Mouse (Mus musculus): ENCODE data around the gene Med12. TPM values are rescaled to one million over a fixed set of nuclear protein-coding genes. Genes with fewer than 3 reads are reported as not detected.
A peak's percentile ranks its signal among the peaks of the same experiment; 100 is the strongest.

Gene Med12
- 37.7 and 39.0 TPM in 2 replicates for polyA plus RNA-seq (2016; fragmentation: Nextera tagmentation; extraction: Ambion mirVana)

DNA sequence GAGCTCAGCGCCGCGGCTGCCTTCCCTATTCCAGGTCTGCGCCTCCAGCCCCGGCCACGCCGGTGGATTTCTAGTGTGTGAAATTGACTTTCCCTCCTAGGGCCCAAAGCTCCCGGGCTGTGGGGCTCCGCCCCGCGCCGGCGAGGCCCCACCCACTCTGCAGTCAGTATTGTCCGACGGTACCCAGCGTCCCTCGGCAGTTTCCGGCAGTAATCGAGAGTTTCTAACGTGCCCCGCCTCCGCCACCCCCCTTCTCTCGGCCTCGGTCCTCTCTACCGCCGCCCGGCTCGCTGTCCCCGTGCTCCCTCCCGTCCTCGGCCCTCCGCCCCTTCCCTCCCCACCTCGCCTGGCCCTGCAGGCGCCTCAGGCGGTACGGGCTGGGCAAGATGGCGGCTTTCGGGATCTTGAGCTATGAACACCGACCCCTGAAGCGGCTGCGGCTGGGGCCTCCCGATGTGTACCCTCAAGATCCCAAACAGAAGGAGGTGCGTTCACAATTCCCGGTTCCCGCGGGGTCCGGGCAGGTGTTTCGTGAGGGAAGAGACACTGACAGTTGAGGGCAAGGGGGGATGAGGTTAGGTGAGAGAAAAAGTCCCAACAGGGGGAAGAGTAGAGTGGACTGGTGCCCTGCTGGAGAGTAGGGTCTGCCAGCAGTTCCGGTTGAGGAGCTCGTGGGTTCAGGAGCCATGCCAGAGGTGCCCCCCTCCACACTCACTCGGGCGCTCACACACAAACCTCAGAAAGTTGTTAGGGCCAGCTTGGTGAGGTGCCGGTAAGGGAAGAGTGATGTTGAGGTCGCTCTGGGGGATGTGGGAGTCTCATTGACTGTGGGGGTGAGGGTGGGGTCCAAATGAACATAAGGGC, at the start of gene Med12:
TSS of gene Med12 (plus strand) at position 156 of the 864 bp plus-strand sequence.
- peak within 1 kb of the TSS; percentile 89 for H3K27ac ChIP-seq (replicated peaks)
- H3K36me3 ChIP-seq (replicated peaks), result peaks cover 34% of the 10 kb centered on the region
- 20% methylated on average over 54 of the region's 54 CpGs for WGBS
- H3K4me3 ChIP-seq, result peak within 1 kb of the TSS; percentile 65
- no peaks in the 10 kb centered on the region for H3K9me3 ChIP-seq
- peaks cover 14% of the 10 kb centered on the region; the same call in 1 of the 2 replicates for H3K4me1 ChIP-seq
- peaks cover 55% of the 10 kb centered on the region for H3K27me3 ChIP-seq (replicated peaks; ENCODE audit: low read depth, poor library complexity, severe bottlenecking)
- DNase-seq (ENCODE audit: low spot score), result peak; percentile 92

GRCm38 (mm10) chrX:101245011-101245410, 28.8 kb upstream of the Med12 start:
- Histone ChIP-seq H3K27me3 (replicated peaks; ENCODE audit: low read depth, poor library complexity, severe bottlenecking) (peaks cover 42% of the 10 kb centered on the region), H3K9me3 (no peaks in the 10 kb centered on the region), H3K4me3 (no peak overlapping the region), H3K36me3 (replicated peaks) (no peaks in the 10 kb centered on the region), H3K27ac (replicated peaks) (no peak overlapping the region), H3K4me1 (no peaks in the 10 kb centered on the region)
- no peak for DNase-seq (ENCODE audit: low spot score)
- 32% methylated on average over 1 of the region's 1 CpGs for WGBS

DNA sequence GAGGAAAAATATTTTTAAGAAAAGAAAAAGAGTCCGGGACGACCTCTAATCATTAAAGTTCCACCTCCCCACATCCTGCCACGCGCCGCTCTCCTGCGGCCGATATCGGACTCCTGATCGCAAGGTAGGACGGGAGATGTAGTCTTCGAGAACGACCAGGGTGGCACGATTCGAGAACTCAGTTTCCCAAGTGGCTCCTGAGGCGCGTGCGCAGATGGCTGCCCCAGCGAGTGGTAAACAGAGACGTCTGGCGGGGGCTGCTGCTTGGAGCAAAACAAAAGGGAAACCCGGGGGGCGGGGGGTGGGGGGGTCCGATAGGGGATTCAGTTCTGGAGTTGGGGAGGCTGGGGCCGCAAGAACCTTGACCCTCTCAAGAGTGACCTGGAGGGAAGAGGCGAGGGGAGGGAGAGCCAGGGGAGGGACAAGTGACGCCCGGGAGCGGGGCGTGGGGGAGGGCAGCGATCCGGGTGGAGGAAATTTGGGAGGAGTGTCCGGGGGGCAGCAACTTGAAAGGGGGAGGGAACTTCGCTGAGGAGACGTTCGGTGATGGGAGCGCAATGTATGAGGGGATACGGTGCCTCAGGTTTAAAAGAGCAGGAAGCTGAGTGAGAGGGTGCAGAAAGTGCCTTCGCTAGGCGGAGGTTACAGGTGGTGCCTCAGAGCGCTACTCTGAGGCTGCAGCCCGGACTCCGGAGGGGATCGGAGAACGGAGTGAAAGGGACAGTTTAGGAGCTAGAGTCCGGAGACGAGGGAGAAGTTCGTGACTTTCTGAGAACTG, 19.7 kb upstream of the Med12 start, which contains the start of gene Foxo4:
TSS of gene Foxo4 (plus strand) at position 577 of the 778 bp plus-strand sequence.
- peaks cover 15% of the 10 kb centered on the region for H3K36me3 ChIP-seq (replicated peaks)
- peak within 1 kb of the TSS; percentile 85 for H3K27ac ChIP-seq (replicated peaks)
- WGBS, result 22% methylated on average over 47 of the region's 47 CpGs
- peaks cover 20% of the 10 kb centered on the region for H3K4me1 ChIP-seq
- H3K4me3 ChIP-seq, result peak within 1 kb of the TSS; percentile 66
- DNase-seq (ENCODE audit: low spot score), result peak; percentile 89
- peaks cover 35% of the 10 kb centered on the region for H3K27me3 ChIP-seq (replicated peaks; ENCODE audit: low read depth, poor library complexity, severe bottlenecking)
- H3K9me3 ChIP-seq, result no peaks in the 10 kb centered on the region

GRCm38 (mm10) chrX:101254740-101255139, 19.1 kb upstream of the Med12 start:
- Histone ChIP-seq H3K27ac (replicated peaks) (peak overlapping the region; percentile 85), H3K36me3 (replicated peaks) (peaks cover 15% of the 10 kb centered on the region), H3K4me3 (peak overlapping the region; percentile 66), H3K4me1 (peaks cover 26% of the 10 kb centered on the region), H3K27me3 (replicated peaks; ENCODE audit: low read depth, poor library complexity, severe bottlenecking) (peaks cover 40% of the 10 kb centered on the region), H3K9me3 (no peaks in the 10 kb centered on the region)
- 6% methylated on average over 26 of the region's 26 CpGs for WGBS
- DNase-seq (ENCODE audit: low spot score), result peak; percentile 31

GRCm38 (mm10) chrX:101256603-101257002, 17.2 kb upstream of the Med12 start:
- Histone ChIP-seq H3K36me3 (replicated peaks) (peaks cover 15% of the 10 kb centered on the region), H3K27ac (replicated peaks) (no peak overlapping the region), H3K9me3 (no peaks in the 10 kb centered on the region), H3K4me1 (peaks cover 42% of the 10 kb centered on the region), H3K27me3 (replicated peaks; ENCODE audit: low read depth, poor library complexity, severe bottlenecking) (peaks cover 52% of the 10 kb centered on the region), H3K4me3 (no peak overlapping the region)
- 87% methylated on average over 13 of the region's 13 CpGs for WGBS
- DNase-seq (ENCODE audit: low spot score), result peak; percentile 14

GRCm38 (mm10) chrX:101260441-101261325, 13.1 kb upstream of the Med12 start:
- peak; percentile 82 for DNase-seq (ENCODE audit: low spot score)
- no peaks in the 10 kb centered on the region for H3K9me3 ChIP-seq
- H3K27me3 ChIP-seq (replicated peaks; ENCODE audit: low read depth, poor library complexity, severe bottlenecking), result peaks cover 66% of the 10 kb centered on the region
- H3K27ac ChIP-seq (replicated peaks), result peak overlapping the region; percentile 86
- WGBS, result 11% methylated on average over 13 of the region's 13 CpGs
- peaks cover 15% of the 10 kb centered on the region for H3K36me3 ChIP-seq (replicated peaks)
- H3K4me3 ChIP-seq, result peak overlapping the region; percentile 26; the same call in 1 of the 2 replicates
- peaks cover 53% of the 10 kb centered on the region for H3K4me1 ChIP-seq

DNA sequence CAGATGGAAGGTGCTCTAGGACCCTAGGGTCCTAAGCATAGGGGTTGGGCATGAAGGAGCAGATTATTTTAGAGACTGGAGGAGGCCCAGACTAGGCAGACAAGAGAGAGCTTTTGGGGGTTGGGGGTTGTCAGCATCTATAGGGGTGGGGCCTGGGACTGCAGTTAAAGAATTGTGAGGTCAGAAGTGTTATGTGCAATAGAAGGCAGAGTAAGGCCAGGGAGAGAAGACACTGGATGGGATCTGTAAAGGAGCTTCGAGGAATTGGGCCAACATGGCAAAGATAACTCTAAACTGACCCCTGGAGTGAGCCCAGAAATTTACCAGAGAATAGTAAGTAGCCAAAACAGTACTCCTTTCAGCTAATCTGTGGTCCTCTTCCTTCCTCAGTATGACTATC, 9.9 kb upstream of the Med12 start, which contains the start of gene Gm614:
TSS of gene Gm614 (minus strand) at position 101 of the 400 bp plus-strand sequence.
- no peaks in the 10 kb centered on the region for H3K9me3 ChIP-seq
- no peak for DNase-seq (ENCODE audit: low spot score)
- H3K27ac ChIP-seq (replicated peaks), result no peak within 1 kb of the TSS; the same call in 1 of the 2 replicates
- peaks cover 45% of the 10 kb centered on the region for H3K4me1 ChIP-seq
- peaks cover 71% of the 10 kb centered on the region for H3K27me3 ChIP-seq (replicated peaks; ENCODE audit: low read depth, poor library complexity, severe bottlenecking)
- H3K36me3 ChIP-seq (replicated peaks), result peaks cover 1% of the 10 kb centered on the region
- no peak within 1 kb of the TSS for H3K4me3 ChIP-seq
- WGBS, result 100% methylated on average over 1 of the region's 1 CpGs

DNA sequence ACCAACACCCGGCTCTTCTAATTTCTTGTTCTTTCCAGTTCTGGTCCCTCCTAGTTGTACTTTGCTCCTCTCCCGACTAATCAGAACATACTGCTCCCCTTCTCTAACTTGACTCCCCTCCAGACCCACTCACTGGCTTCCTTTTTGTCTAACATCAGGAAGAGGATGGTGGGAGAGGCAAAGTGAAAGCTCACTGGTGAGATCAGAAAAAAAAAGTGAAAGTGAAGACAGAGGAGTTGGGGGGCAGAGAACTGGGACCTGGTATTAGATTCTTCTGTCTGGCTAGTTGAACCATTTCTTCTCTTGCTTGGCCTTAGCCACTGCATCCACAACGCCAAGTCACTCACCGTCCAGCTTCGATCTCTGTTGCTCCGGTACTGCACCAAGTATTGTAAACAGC, 7.2 kb upstream of the Med12 start:
- Histone ChIP-seq H3K4me3 (no peak overlapping the region), H3K27me3 (replicated peaks; ENCODE audit: low read depth, poor library complexity, severe bottlenecking) (peaks cover 59% of the 10 kb centered on the region), H3K9me3 (no peaks in the 10 kb centered on the region), H3K36me3 (replicated peaks) (no peaks in the 10 kb centered on the region), H3K27ac (replicated peaks) (no peak overlapping the region), H3K4me1 (peaks cover 22% of the 10 kb centered on the region)
- no peak for DNase-seq (ENCODE audit: low spot score)
- 95% methylated on average over 6 of the region's 6 CpGs for WGBS

DNA sequence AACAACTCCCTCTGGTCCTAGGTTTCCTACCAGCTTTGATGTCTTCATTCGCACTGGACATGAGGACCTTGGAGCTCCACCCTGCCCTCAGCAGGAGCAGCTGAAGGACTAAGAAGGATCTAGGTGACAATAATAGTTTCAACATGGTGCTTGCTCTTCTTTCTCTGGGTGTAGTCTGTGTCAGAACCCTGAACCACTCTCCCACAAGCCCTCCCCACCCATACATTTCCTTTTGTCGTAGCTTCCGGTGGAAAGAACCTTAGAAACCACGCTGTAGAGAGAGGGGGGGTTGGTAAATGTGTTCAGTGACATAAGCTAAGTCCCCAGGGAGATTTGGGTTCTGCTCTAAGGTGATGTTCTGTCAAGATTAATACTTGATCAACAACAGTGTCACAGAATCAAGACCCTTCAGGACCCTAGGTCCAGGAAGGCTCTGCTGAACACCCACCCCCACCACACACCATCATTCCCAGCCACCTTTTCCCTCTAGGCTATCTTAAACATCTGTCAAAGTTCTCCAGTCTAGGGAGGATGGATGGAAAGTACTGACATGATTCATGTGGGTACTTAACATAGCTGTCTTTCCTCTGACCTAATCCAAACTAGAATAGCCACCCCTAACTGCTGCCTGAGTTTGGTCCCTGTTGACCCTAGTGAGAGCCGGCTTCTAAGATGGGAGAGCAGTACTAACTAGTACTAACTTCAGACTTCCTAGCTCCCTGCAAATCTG, 5.6 kb upstream of the Med12 start, which contains the start of gene Il2rg:
TSS of gene Il2rg (minus strand) at position 231 of the 730 bp plus-strand sequence.
- Histone ChIP-seq H3K27me3 (replicated peaks; ENCODE audit: low read depth, poor library complexity, severe bottlenecking) (peaks cover 67% of the 10 kb centered on the region), H3K4me3 (no peak within 1 kb of the TSS), H3K9me3 (no peaks in the 10 kb centered on the region), H3K4me1 (peaks cover 20% of the 10 kb centered on the region), H3K36me3 (replicated peaks) (no peaks in the 10 kb centered on the region), H3K27ac (replicated peaks) (no peak within 1 kb of the TSS)
- no peak for DNase-seq (ENCODE audit: low spot score)
- 76% methylated on average over 5 of the region's 5 CpGs for WGBS

DNA sequence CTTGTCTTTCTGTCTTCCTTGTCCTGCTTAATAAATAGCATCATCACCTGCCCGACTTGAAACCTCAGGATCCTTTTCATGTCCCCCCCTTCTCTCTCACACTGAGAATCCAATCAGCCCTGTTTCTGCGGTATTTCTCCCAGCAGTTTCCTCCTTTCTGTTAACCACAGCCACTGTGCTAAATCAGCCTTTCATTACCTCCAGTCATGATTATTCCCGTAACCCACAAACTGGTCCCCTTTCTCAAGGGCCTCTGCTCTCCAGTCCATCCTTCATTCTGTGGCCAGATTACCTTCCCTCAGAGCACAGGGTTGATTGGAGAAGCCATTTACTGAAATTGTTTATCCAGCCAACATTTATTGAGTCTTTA, 5.1 kb upstream of the Med12 start, which contains the start of gene Gm20489:
TSS of gene Gm20489 (minus strand) at position 269 of the 370 bp plus-strand sequence.
- no peak within 1 kb of the TSS for H3K4me3 ChIP-seq
- no peaks in the 10 kb centered on the region for H3K9me3 ChIP-seq
- peaks cover 68% of the 10 kb centered on the region for H3K27me3 ChIP-seq (replicated peaks; ENCODE audit: low read depth, poor library complexity, severe bottlenecking)
- no peak within 1 kb of the TSS for H3K27ac ChIP-seq (replicated peaks)
- no peaks in the 10 kb centered on the region for H3K36me3 ChIP-seq (replicated peaks)
- DNase-seq (ENCODE audit: low spot score), result no peak
- peaks cover 23% of the 10 kb centered on the region for H3K4me1 ChIP-seq
- WGBS, result 74% methylated on average over 3 of the region's 3 CpGs

DNA sequence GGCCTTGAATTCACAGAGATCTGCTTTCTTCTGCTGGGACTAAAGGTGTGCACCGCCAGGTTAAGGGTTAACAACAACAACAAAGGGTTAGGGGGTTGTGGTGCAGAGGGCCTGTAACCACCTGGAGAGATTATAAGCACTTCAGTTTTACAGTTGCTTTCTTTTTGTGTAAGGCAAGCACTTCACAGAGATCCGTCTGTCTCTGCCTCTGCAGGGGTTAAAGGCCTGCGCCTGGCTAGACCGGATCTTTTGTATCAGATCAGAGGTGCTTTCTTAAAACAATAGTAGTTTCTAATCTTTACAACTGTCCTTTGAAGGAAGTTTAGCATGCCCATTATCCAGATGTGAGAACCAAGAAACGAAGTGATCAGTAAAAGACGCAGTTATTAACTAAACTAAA, 420 bp upstream of the Med12 start:
- peak overlapping the region; percentile 65 for H3K4me3 ChIP-seq
- H3K4me1 ChIP-seq, result peaks cover 14% of the 10 kb centered on the region; the same call in 1 of the 2 replicates
- H3K27me3 ChIP-seq (replicated peaks; ENCODE audit: low read depth, poor library complexity, severe bottlenecking), result peaks cover 62% of the 10 kb centered on the region
- H3K9me3 ChIP-seq, result no peaks in the 10 kb centered on the region
- H3K36me3 ChIP-seq (replicated peaks), result peaks cover 27% of the 10 kb centered on the region
- no peak for DNase-seq (ENCODE audit: low spot score)
- WGBS, result 25% methylated on average over 6 of the region's 6 CpGs
- peak overlapping the region; percentile 89 for H3K27ac ChIP-seq (replicated peaks)

Measured in embryonic facial prominence, embryonic 10.5 days (tissue).